Mouse (Mus musculus) midbrain, embryonic 12.5 days (tissue): ENCODE measurements at regions not wholly inside any gene's neighbourhood (a gene's known extent, or its start where the extent isn't known, plus 50 kb on each side); places are given as distances from the start of the nearest gene placed in this dataset.

Source experiments
- ATAC-seq: fragments of 200-750 bp; cut with Nextera tagmentation; 2 replicates; pipeline ENCODE4 v1.8.0; 2017; ENCODE audit warnings: low read depth, moderate TSS enrichment, moderate library complexity; ENCODE audit not compliant: low FRiP score
- H3K27ac ChIP-seq: fragments of 300-500 bp; sonication (generic); replicated peaks from 2 replicates; pipeline ENCODE4 v1.5.1; 2016; ENCODE audit warnings: mild to moderate bottlenecking
- H3K27me3 ChIP-seq: fragments of 300-500 bp; sonication (generic); 2 replicates; pipeline ENCODE4 v1.6.1; 2016; ENCODE audit warnings: mild to moderate bottlenecking
- H3K36me3 ChIP-seq: fragments of 300-500 bp; sonication (generic); 2 replicates; pipeline ENCODE4 v1.6.1; 2016
- H3K4me1 ChIP-seq: fragments of 300-500 bp; sonication (generic); 2 replicates; pipeline ENCODE4 v1.6.1; 2016
- H3K4me2 ChIP-seq: fragments of 300-500 bp; sonication (generic); replicated peaks from 2 replicates; pipeline ENCODE4 v1.6.1; 2016; ENCODE audit warnings: mild to moderate bottlenecking, moderate library complexity
- H3K4me3 ChIP-seq: fragments of 300-500 bp; sonication (generic); 2 replicates; pipeline ENCODE4 v1.5.1; 2016; ENCODE audit warnings: mild to moderate bottlenecking
- H3K9ac ChIP-seq: fragments of 300-500 bp; sonication (generic); replicated peaks from 2 replicates; pipeline ENCODE4 v1.6.1; 2016; ENCODE audit warnings: mild to moderate bottlenecking, moderate library complexity
- H3K9me3 ChIP-seq: fragments of 300-500 bp; sonication (generic); 2 replicates; pipeline ENCODE4 v1.6.1; 2016; ENCODE audit warnings: mild to moderate bottlenecking
- WGBS: fragments of 180-500 bp; shearing (Covaris S2); methylation state at CpG from one replicate; pipeline ENCODE4 v1.1.7; 2016; 5-methylcytosine and 5-hydroxymethylcytosine counted together

DNA sequence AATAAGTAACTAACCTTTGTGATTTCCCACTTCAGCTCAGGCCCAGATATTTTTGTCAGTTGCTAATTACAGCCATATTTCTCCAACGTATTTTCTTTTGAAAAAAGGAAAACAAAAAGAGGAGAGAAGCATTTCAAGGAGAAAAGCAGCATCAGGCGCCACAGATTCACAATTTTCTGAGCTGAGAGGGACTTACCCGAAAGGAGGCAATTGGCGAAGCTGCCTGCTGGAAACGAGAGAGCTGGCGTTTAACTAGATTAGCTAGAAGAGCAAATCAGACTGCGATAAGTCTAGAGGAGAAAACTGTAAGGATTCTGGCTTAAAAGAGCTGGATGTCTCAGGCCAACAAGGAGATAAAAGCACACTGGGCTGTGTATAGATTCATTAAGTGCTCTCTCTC lies 937.7 kb upstream of the Zeb2 start:
- no peaks in the 10 kb centered on the region for H3K36me3 ChIP-seq
- H3K4me3 ChIP-seq = no peak overlapping the region
- no peak for ATAC-seq
- H3K9ac ChIP-seq = no peak overlapping the region
- no peak overlapping the region for H3K27ac ChIP-seq
- WGBS = 56% methylated on average over 7 of the region's 7 CpGs
- no peak overlapping the region for H3K4me2 ChIP-seq
- H3K4me1 ChIP-seq = no peaks in the 10 kb centered on the region
- no peaks in the 10 kb centered on the region for H3K9me3 ChIP-seq
- no peaks in the 10 kb centered on the region for H3K27me3 ChIP-seq

GRCm38 (mm10) chr2:46021854-46022253 lies 904.7 kb upstream of the Zeb2 start:
- Histone ChIP-seq H3K27me3 (no peaks in the 10 kb centered on the region), H3K36me3 (no peaks in the 10 kb centered on the region), H3K9me3 (no peaks in the 10 kb centered on the region), H3K9ac (no peak overlapping the region), H3K4me3 (no peak overlapping the region), H3K4me1 (no peaks in the 10 kb centered on the region), H3K27ac (no peak overlapping the region), H3K4me2 (no peak overlapping the region)
- ATAC-seq = no peak
- WGBS = 80% methylated on average over 1 of the region's 1 CpGs

DNA sequence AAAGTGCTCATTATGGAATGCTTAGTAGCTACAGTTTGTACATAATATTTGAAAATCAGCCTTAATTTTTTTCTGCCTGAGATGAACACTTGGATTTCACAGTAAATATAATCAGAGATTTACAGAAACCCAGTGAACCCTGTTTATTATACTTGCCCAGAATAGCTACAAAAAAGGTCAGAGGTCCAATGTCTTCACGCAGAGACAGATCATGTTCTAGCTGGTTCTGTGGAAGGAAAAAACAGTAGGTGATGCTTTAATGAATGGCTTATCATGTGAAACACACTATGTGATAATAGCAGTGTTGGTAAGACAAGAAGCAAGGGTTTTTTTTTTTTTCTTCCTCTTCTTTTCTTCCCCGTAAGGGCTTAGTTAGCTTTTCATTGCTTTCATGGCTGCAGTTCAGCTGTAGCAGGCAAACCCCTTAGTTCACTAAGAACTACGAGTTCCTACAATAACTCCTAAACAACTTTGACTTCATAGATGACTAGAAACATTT lies 896.6 kb upstream of the Zeb2 start:
- H3K4me2 ChIP-seq = no peak overlapping the region
- H3K36me3 ChIP-seq = no peaks in the 10 kb centered on the region
- no peaks in the 10 kb centered on the region for H3K27me3 ChIP-seq
- ATAC-seq = no peak
- no peaks in the 10 kb centered on the region for H3K9me3 ChIP-seq
- H3K27ac ChIP-seq = no peak overlapping the region
- WGBS = 55% methylated on average over 3 of the region's 3 CpGs
- no peak overlapping the region for H3K4me3 ChIP-seq
- no peak overlapping the region for H3K9ac ChIP-seq
- no peaks in the 10 kb centered on the region for H3K4me1 ChIP-seq

- WGBS = 90% methylated on average over 1 of the region's 1 CpGs
- no peak overlapping the region for H3K9ac ChIP-seq
- no peak overlapping the region for H3K4me2 ChIP-seq
- H3K4me3 ChIP-seq = no peak overlapping the region
- H3K36me3 ChIP-seq = no peaks in the 10 kb centered on the region
- no peaks in the 10 kb centered on the region for H3K9me3 ChIP-seq
- H3K27ac ChIP-seq = no peak overlapping the region
- no peaks in the 10 kb centered on the region for H3K4me1 ChIP-seq
- ATAC-seq = no peak
- H3K27me3 ChIP-seq = no peaks in the 10 kb centered on the region
These were observed 895.5 kb upstream of the Zeb2 start for GRCm38 (mm10) chr2:46012716-46013115.

DNA sequence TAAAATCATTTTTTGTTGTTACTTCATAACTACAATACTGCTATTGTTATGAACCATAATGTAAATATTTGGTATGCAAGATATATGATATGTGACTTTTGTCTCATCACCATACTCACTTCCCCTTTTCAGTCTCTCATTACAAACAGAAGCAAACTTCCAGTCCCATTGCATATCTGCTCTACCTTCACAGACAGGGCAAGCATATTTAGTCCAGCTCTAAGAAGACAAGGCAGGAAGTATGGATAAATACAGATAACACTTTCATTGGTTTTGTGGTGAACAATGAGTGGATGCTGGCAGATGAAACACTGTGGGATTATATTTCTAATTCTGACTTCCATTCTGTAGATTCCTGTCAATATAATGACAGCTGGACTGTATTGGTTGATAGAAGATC lies 858.0 kb upstream of the Zeb2 start:
- Histone ChIP-seq H3K4me2 (no peak overlapping the region), H3K9me3 (no peaks in the 10 kb centered on the region), H3K27ac (no peak overlapping the region), H3K4me1 (no peaks in the 10 kb centered on the region), H3K36me3 (no peaks in the 10 kb centered on the region), H3K9ac (no peak overlapping the region), H3K4me3 (no peak overlapping the region), H3K27me3 (no peaks in the 10 kb centered on the region)
- ATAC-seq = no peak

DNA sequence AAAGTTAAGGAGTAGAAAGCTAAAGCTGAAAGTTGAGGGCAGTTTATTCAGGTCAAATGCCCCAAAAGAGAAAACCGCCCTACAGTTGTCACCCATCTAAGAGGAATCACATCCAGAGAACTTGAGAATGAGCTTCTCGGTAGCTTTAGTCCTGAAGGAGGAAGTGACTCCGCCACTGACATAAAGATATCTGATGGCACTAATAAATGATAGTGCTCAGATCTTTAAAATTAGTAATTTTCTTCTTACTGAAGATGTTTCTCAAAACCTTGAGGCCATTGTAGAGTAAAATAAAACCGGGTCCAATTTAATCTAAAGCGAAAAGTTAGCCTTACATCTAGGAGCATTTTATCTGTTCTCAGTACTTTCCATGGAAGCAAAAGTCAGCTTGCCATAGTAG lies 851.4 kb upstream of the Zeb2 start:
- 89% methylated on average over 5 of the region's 5 CpGs for WGBS
- Histone ChIP-seq H3K4me1 (no peaks in the 10 kb centered on the region), H3K4me2 (no peak overlapping the region), H3K9ac (no peak overlapping the region), H3K27me3 (no peaks in the 10 kb centered on the region), H3K9me3 (no peaks in the 10 kb centered on the region), H3K36me3 (no peaks in the 10 kb centered on the region), H3K4me3 (no peak overlapping the region), H3K27ac (no peak overlapping the region)
- ATAC-seq = no peak

- Histone ChIP-seq H3K27me3 (no peaks in the 10 kb centered on the region), H3K9ac (no peak overlapping the region), H3K4me2 (no peak overlapping the region), H3K9me3 (no peaks in the 10 kb centered on the region), H3K4me3 (no peak overlapping the region), H3K36me3 (no peaks in the 10 kb centered on the region), H3K4me1 (no peaks in the 10 kb centered on the region), H3K27ac (no peak overlapping the region)
- ATAC-seq = no peak
- WGBS = 72% methylated on average over 4 of the region's 4 CpGs
These were observed 839.7 kb upstream of the Zeb2 start for GRCm38 (mm10) chr2:45956792-45957330.

- Histone ChIP-seq H3K4me2 (no peak overlapping the region), H3K36me3 (no peaks in the 10 kb centered on the region), H3K9me3 (no peaks in the 10 kb centered on the region), H3K4me3 (no peak overlapping the region), H3K4me1 (no peaks in the 10 kb centered on the region), H3K9ac (no peak overlapping the region), H3K27me3 (no peaks in the 10 kb centered on the region), H3K27ac (no peak overlapping the region)
- ATAC-seq = 0 out of 2 replicates have a peak, but pooled peaks have one; percentile 27
- WGBS = 79% methylated on average over 1 of the region's 1 CpGs
These were observed 831.6 kb upstream of the Zeb2 start for GRCm38 (mm10) chr2:45948758-45949157.

- WGBS = 87% methylated on average over 7 of the region's 7 CpGs
- H3K27ac ChIP-seq = no peak overlapping the region
- no peak for ATAC-seq
These were observed 808.7 kb upstream of the Zeb2 start for GRCm38 (mm10) chr2:45925791-45926480.

DNA sequence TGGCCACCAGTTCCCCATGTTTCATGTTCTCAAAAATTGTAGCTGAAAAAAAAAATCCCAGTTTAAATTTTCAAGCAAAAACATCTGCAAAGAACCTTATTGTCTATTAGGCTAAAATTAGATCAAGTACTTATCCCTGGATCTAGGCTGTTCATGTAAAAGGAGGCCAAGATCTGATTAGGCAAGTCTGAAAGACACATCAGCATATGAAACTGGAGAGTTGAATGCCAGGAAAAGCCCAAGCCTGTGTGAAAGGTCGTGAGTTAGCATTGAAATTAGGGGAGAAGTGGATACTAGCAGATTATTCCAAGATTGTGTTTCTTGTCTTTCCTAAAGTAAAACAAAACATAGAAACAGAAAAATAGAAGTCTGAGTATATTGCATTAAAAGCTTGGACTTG lies 791.7 kb upstream of the Zeb2 start:
- no peak overlapping the region for H3K27ac ChIP-seq
- WGBS = 26% methylated on average over 1 of the region's 1 CpGs
- H3K4me2 ChIP-seq = no peak overlapping the region
- H3K4me3 ChIP-seq = no peak overlapping the region
- H3K27me3 ChIP-seq = no peaks in the 10 kb centered on the region
- H3K36me3 ChIP-seq = no peaks in the 10 kb centered on the region
- ATAC-seq = no peak
- H3K4me1 ChIP-seq = no peaks in the 10 kb centered on the region
- H3K9me3 ChIP-seq = no peaks in the 10 kb centered on the region
- H3K9ac ChIP-seq = no peak overlapping the region

More at GRCm38 (mm10) chr2:45925791-45926480, 808.7 kb upstream of the Zeb2 start:
- Histone ChIP-seq H3K9me3 (no peaks in the 10 kb centered on the region), H3K36me3 (no peaks in the 10 kb centered on the region), H3K4me3 (no peak overlapping the region), H3K4me2 (no peak overlapping the region), H3K9ac (no peak overlapping the region), H3K4me1 (no peaks in the 10 kb centered on the region), H3K27me3 (no peaks in the 10 kb centered on the region)

DNA sequence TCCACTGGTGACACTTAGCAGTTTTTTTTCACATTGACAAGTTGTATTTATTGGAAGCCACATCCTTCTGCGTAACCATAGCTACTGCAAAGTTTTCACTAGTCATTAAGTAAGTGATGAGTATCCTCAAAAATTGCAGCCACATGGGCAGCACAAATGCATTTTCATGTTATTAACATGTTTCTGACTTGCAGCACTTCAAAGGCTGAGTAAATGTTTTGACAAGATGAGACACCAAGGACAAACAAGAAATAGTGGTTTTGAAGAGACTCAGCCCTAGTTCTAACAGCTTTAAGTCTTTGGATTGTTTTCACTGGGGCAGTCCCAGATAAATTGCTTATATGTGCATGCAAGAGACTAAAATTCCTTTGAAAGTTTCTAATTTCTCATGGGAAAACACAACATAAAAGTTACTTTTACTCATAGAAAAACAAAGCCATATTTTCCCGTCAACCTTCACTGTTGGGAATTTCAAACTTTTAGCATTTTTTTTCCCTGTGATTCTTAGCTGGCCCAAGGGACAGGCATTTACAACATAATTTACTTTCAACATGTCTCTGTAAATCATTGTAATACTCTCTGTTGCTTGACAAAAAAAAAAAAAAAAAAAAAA lies 787.5 kb upstream of the Zeb2 start:
- Histone ChIP-seq H3K9ac (no peak overlapping the region), H3K36me3 (no peaks in the 10 kb centered on the region), H3K4me2 (no peak overlapping the region), H3K27ac (no peak overlapping the region), H3K9me3 (no peaks in the 10 kb centered on the region), H3K27me3 (no peaks in the 10 kb centered on the region), H3K4me1 (no peaks in the 10 kb centered on the region), H3K4me3 (no peak overlapping the region)
- ATAC-seq = no peak
- 89% methylated on average over 2 of the region's 2 CpGs for WGBS

DNA sequence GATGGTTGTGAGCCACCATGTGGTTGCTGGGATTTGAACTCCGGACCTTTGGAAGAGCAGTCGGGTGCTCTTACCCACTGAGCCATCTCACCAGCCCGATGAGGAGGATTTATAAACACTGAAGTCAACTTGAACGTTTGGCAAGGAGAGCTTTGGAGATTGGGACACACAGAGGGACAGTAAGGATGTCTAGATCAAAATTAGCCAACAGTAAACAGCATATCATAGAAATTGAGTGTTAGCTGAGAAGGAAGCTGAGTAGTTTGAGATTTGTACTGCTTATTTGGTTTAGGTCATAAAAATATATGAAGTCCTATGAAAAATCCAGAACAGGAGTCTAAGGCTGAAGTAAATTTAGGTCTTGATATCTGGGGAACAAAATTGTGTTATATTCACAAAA lies 786.9 kb upstream of the Zeb2 start:
- Histone ChIP-seq H3K4me3 (no peak overlapping the region), H3K9ac (no peak overlapping the region), H3K27ac (no peak overlapping the region), H3K4me2 (no peak overlapping the region), H3K9me3 (no peaks in the 10 kb centered on the region), H3K4me1 (no peaks in the 10 kb centered on the region), H3K27me3 (no peaks in the 10 kb centered on the region), H3K36me3 (no peaks in the 10 kb centered on the region)
- no peak for ATAC-seq
- 94% methylated on average over 4 of the region's 4 CpGs for WGBS
